Mouse (Mus musculus) mammary gland, adult 2 months (tissue): ENCODE measurements around the gene Cpb1. TPM values are rescaled to one million over a fixed set of nuclear protein-coding genes. Genes with fewer than 3 reads are reported as not detected.

Experiments used
- polyA plus RNA-seq: library from polyadenylated mRNA; depleted of rRNA; stranded (reverse); fragments of >200 nt; gene quantifications from 2 replicates; pipeline ENCODE4 v1.2.3, GENCODE M21; 2012; ENCODE audit warnings: low replicate concordance; rRNA removed

Gene Cpb1
- polyA plus RNA-seq = 0.33 TPM in 1 of 2 replicates, not detected in the other

GRCm38 (mm10) chr3:20275633-20276032, at the start of gene Cpb1:
Gene Cpb1 (minus strand): TSS chr3:20275733.

GRCm38 (mm10) chr3:20242050-20242449, 33.5 kb downstream of the Cpb1 start, which contains the start of gene Cpa3:
Gene Cpa3 (minus strand): TSS chr3:20242181.

Other genes starting within 250 kb of the Cpb1 start
- 16.5 and 66.1 TPM in 2 replicates for gene Hps3, start 240.4 kb downstream of the Cpb1 start, polyA plus RNA-seq
- gene Hltf, start 217.9 kb downstream of the Cpb1 start, polyA plus RNA-seq = 2.6 and 4.1 TPM in 2 replicates
- 28.3 and 129 TPM in 2 replicates for gene Gyg, start 120.4 kb downstream of the Cpb1 start, polyA plus RNA-seq
- gene Cpa3, start 33.6 kb downstream of the Cpb1 start, polyA plus RNA-seq = 6.6 and 24.4 TPM in 2 replicates
- not detected in 2 replicates for gene Agtr1b, start 91.4 kb upstream of the Cpb1 start, polyA plus RNA-seq